Mouse (Mus musculus): ENCODE data around the gene Gdpd1.
"Not testable (repeated sequence)": the region's sequence is repeated elsewhere in the genome, so short reads cannot be mapped to it uniquely, and the experiment has no call there.

Gdpd1 gene

GRCm38 (mm10) chr11:87073866-87074440 is at the start of gene Gdpd1:
Gdpd1 (minus strand) TSS chr11:87074062.
- in situ Hi-C loops (cut with MboI), result no loop called here

GRCm38 (mm10) chr11:87121864-87122263 is 48.0 kb upstream of the Gdpd1 start:
- in situ Hi-C loops (cut with MboI), result no loop called here

GRCm38 (mm10) chr11:87110172-87110909 is 36.5 kb upstream of the Gdpd1 start:
- in situ Hi-C loops (cut with MboI), result no loop called here

GRCm38 (mm10) chr11:87109519-87110171 is 35.8 kb upstream of the Gdpd1 start:
- in situ Hi-C loops (cut with MboI), result no loop called here

- in situ Hi-C loops (cut with MboI), result no loop called here
Measured at GRCm38 (mm10) chr11:87108755-87109518, 35.1 kb upstream of the Gdpd1 start, which contains the start of gene Ska2. Ska2 (plus strand) TSS chr11:87109234.

GRCm38 (mm10) chr11:87108409-87108754 is 34.5 kb upstream of the Gdpd1 start, which contains the start of gene Prr11:
Prr11 (minus strand) TSS chr11:87108708.
- in situ Hi-C loops (cut with MboI), result no loop called here

GRCm38 (mm10) chr11:87087142-87087541 is 13.3 kb upstream of the Gdpd1 start:
- in situ Hi-C loops (cut with MboI), result no loop called here

GRCm38 (mm10) chr11:87086290-87086984 is 12.6 kb upstream of the Gdpd1 start, which contains the start of gene Smg8:
Smg8 (minus strand) TSS chr11:87086774.
- in situ Hi-C loops (cut with MboI), result no loop called here

- in situ Hi-C loops (cut with MboI), result no loop called here
Measured at GRCm38 (mm10) chr11:87085461-87085860, 11.6 kb upstream of the Gdpd1 start.

GRCm38 (mm10) chr11:87083712-87084111 is 9.8 kb upstream of the Gdpd1 start:
- in situ Hi-C loops (cut with MboI), result no loop called here

- in situ Hi-C loops (cut with MboI), result no loop called here
Measured at GRCm38 (mm10) chr11:87073343-87073865, 458 bp downstream of the Gdpd1 start.

- in situ Hi-C loops (cut with MboI), result no loop called here
Measured at GRCm38 (mm10) chr11:87062087-87062486, 11.8 kb downstream of the Gdpd1 start.

GRCm38 (mm10) chr11:87060410-87060809 is 13.5 kb downstream of the Gdpd1 start:
- in situ Hi-C loops (cut with MboI), result no loop called here

GRCm38 (mm10) chr11:87056286-87056685 is 17.6 kb downstream of the Gdpd1 start:
- in situ Hi-C loops (cut with MboI), result no loop called here

GRCm38 (mm10) chr11:87048900-87049299 is 25.0 kb downstream of the Gdpd1 start:
- in situ Hi-C loops (cut with MboI), result not testable (repeated sequence)

GRCm38 (mm10) chr11:87046968-87047367 is 26.9 kb downstream of the Gdpd1 start:
- in situ Hi-C loops (cut with MboI), result no loop called here

- in situ Hi-C loops (cut with MboI), result no loop called here
Measured at GRCm38 (mm10) chr11:87043052-87043451, 30.8 kb downstream of the Gdpd1 start.

GRCm38 (mm10) chr11:87039307-87039963 is 34.4 kb downstream of the Gdpd1 start:
- in situ Hi-C loops (cut with MboI), result no loop called here

GRCm38 (mm10) chr11:87036180-87036579 is 37.7 kb downstream of the Gdpd1 start:
- in situ Hi-C loops (cut with MboI), result no loop called here

GRCm38 (mm10) chr11:87028212-87028611 is 45.6 kb downstream of the Gdpd1 start:
- in situ Hi-C loops (cut with MboI), result no loop called here
